Mouse (Mus musculus) neural tube, embryonic 13.5 days (tissue): ENCODE measurements around the gene Sgo1. TPM values are rescaled to one million over a fixed set of nuclear protein-coding genes. Genes with fewer than 3 reads are reported as not detected.
"Not testable (repeated sequence)": the region's sequence is repeated elsewhere in the genome, so short reads cannot be mapped to it uniquely, and the experiment has no call there.

Experiments used
- ATAC-seq: fragments of 200-750 bp; cut with Nextera tagmentation; 2 replicates; pipeline ENCODE4 v1.8.0; 2017; ENCODE audit warnings: low read depth, mild to moderate bottlenecking, moderate TSS enrichment, moderate library complexity
- H3K27ac ChIP-seq: fragments of 300-500 bp; sonication (generic); replicated peaks from 2 replicates; pipeline ENCODE4 v1.5.1; 2015; ENCODE audit warnings: moderate library complexity, mild to moderate bottlenecking, inconsistent platforms
- H3K27me3 ChIP-seq: fragments of 300-500 bp; sonication (generic); 2 replicates; pipeline ENCODE4 v1.6.1; 2015; ENCODE audit warnings: mild to moderate bottlenecking, inconsistent platforms
- H3K36me3 ChIP-seq: fragments of 300-500 bp; sonication (generic); 2 replicates; pipeline ENCODE4 v1.6.1; 2015; ENCODE audit warnings: mild to moderate bottlenecking, inconsistent platforms
- H3K4me1 ChIP-seq: fragments of 300-500 bp; sonication (generic); replicated peaks from 2 replicates; pipeline ENCODE4 v1.6.1; 2015; ENCODE audit warnings: inconsistent platforms
- H3K4me2 ChIP-seq: fragments of 300-500 bp; sonication (generic); 2 replicates; pipeline ENCODE4 v1.6.1; 2015; ENCODE audit warnings: inconsistent platforms, mild to moderate bottlenecking, moderate library complexity
- H3K4me3 ChIP-seq: fragments of 300-500 bp; sonication (generic); 2 replicates; pipeline ENCODE4 v1.5.1; 2015; ENCODE audit warnings: mild to moderate bottlenecking, inconsistent platforms
- H3K9ac ChIP-seq: fragments of 300-500 bp; sonication (generic); 2 replicates; pipeline ENCODE4 v1.6.1; 2015; ENCODE audit warnings: moderate library complexity, mild to moderate bottlenecking, inconsistent platforms
- H3K9me3 ChIP-seq: fragments of 300-500 bp; sonication (generic); 2 replicates; pipeline ENCODE4 v1.6.1; 2016; ENCODE audit warnings: inconsistent platforms
- WGBS: fragments of 180-500 bp; shearing (Covaris S2); methylation state at CpG from one replicate; pipeline ENCODE4 v1.1.7; 2015; 5-methylcytosine and 5-hydroxymethylcytosine counted together
- polyA plus RNA-seq: library from polyadenylated mRNA; unstranded; fragments of >200 nt; fragmentation: Nextera tagmentation; extraction: Ambion mirVana; gene quantifications from 2 replicates; pipeline ENCODE4 v1.2.1, GENCODE M21; 2015

Sgo1 gene
- polyA plus RNA-seq = 8.2 and 9.1 TPM in 2 replicates

DNA sequence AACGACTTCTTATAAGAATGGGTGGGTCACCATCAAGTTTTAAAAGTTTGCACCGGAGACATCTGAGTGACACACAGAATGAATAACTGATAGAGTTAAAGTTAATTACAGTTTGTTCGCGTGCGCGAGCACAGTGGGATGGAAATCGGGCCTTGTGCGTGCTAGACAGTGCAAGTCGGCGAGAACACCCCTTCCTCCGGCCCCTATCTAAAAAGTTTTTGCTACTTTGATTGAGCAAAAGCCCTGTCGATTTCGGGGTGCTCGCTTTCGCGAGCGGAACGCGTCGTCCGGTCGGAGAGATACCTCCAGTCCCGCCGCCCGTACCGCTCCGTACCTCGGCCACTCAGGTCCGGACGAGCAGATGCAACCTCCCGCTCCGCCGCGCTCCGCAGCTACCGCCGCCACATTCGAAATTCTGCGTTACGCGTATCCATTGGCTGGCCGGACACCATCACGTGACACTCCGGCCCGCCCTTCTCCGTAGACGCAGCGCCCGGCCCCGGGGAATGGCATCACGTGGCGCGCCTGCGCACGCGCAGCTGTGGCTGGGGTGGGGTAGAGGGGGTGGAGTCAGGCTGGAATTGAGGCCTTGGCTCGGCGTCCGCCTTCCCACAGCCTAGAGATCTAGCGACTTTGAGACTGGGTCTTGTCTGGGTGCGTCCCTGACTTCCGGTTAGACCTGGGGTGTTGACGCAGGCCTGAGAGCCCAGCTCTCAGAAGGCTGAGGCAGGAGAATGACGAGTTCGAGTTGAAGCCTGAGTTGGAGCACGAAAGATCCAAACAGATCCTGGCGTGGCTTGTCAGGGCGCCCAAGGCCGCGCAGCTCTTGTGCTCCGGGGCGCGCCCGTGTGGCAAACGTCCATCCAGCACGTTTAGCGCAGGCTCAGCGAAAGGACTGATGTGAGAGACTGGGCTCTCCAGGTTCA lies at the start of gene Sgo1:
Gene Sgo1 (minus strand): TSS at position 457 of the 926 bp plus-strand sequence.
- WGBS = under 1% methylated on average over 78 of the region's 78 CpGs
- Histone ChIP-seq H3K9ac (peak within 1 kb of the TSS; percentile 80), H3K4me2 (peak within 1 kb of the TSS; percentile 60), H3K27ac (peak within 1 kb of the TSS; percentile 98), H3K4me1 (peaks cover 13% of the 10 kb centered on the region), H3K27me3 (no peaks in the 10 kb centered on the region), H3K4me3 (peak within 1 kb of the TSS; percentile 44), H3K36me3 (no peaks in the 10 kb centered on the region), H3K9me3 (no peaks in the 10 kb centered on the region)
- peak; percentile 99 for ATAC-seq

DNA sequence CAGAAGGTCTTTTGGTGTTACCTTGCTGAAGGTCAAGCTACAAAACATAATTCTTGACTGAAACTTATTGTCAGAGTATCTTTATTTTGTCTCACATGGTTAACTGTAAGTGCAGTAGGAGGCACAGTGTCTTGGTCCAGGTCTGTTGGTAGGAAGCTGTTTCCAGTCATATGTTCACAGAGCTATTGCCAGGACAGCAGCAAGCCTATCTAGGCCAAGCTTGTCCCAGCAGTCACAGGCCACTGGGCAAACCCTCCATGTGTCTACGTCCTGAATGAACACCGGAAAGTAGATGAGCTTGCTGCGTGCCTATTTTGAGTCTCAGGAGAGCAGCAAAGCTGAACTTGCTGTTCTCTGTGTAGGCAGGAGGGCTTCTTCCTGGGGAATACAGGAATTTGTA lies 29.8 kb upstream of the Sgo1 start:
- H3K27ac ChIP-seq, H3K9ac ChIP-seq, H3K36me3 ChIP-seq, H3K27me3 ChIP-seq, H3K4me1 ChIP-seq, H3K4me2 ChIP-seq, H3K9me3 ChIP-seq, H3K4me3 ChIP-seq, ATAC-seq: not testable (repeated sequence)
- 87% methylated on average over 3 of the region's 3 CpGs for WGBS

GRCm38 (mm10) chr17:53718474-53718873 lies 29.3 kb upstream of the Sgo1 start:
- Histone ChIP-seq H3K9me3 (no peaks in the 10 kb centered on the region), H3K4me1 (no peaks in the 10 kb centered on the region), H3K36me3 (no peaks in the 10 kb centered on the region), H3K27me3 (no peaks in the 10 kb centered on the region), H3K4me3 (no peak overlapping the region), H3K9ac (no peak overlapping the region), H3K4me2 (no peak overlapping the region), H3K27ac (no peak overlapping the region)
- WGBS = 86% methylated on average over 1 of the region's 1 CpGs
- no peak for ATAC-seq

GRCm38 (mm10) chr17:53715161-53715560 lies 26.0 kb upstream of the Sgo1 start:
- ATAC-seq, H3K36me3 ChIP-seq, H3K4me1 ChIP-seq, H3K4me2 ChIP-seq, H3K9ac ChIP-seq, H3K27ac ChIP-seq, H3K27me3 ChIP-seq, H3K9me3 ChIP-seq, H3K4me3 ChIP-seq: not testable (repeated sequence)
- 65% methylated on average over 1 of the region's 1 CpGs for WGBS

DNA sequence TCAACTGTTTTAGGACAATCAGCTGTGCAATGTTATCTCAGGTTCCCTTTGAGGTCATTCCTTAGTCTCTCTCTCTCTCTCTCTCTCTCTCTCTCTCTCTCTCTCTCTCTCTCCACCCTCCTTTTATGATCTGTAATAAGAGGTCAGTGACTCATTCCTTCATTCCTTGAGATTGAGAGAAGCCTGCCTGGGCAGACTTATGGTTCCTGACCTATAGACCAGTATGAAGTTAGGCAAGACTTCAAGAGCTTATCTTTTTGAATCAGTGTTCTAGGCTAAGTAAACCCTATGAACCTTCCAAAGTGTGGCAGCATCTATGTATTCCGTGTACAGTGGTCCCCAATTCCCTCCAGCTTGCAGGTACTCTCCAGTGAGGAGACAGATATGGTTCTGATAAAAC lies 25.3 kb upstream of the Sgo1 start:
- no peaks in the 10 kb centered on the region for H3K27me3 ChIP-seq
- H3K4me1 ChIP-seq = no peaks in the 10 kb centered on the region
- H3K4me3 ChIP-seq = no peak overlapping the region
- no peak overlapping the region for H3K27ac ChIP-seq
- no peak overlapping the region for H3K4me2 ChIP-seq
- no peak overlapping the region for H3K9ac ChIP-seq
- no peak for ATAC-seq
- 51% methylated on average over 1 of the region's 1 CpGs for WGBS
- H3K36me3 ChIP-seq = no peaks in the 10 kb centered on the region
- no peaks in the 10 kb centered on the region for H3K9me3 ChIP-seq

- ATAC-seq = not testable (repeated sequence)
- 91% methylated on average over 8 of the region's 8 CpGs for WGBS
These were observed 8.4 kb upstream of the Sgo1 start for GRCm38 (mm10) chr17:53697521-53697920.

DNA sequence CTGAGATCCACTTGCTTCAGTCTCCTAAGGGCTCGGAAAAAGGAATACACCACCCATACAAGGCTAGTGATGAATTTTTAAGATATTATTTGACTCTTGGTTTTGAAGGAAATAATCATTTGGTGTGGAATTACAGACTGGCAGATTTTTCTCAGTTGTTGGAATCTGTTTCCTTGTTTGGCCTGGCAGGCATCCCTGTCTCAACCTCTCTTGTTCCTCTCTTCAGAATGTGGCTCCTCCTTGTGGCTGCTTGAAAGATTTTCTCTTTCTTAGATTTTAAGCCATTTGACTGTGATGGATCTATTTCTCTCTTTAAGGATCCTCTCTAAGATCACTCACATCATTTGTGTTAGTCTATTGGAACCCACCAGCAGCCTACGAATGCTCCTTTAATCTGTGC lies 4.9 kb upstream of the Sgo1 start:
- Histone ChIP-seq H3K9ac (no peak overlapping the region), H3K9me3 (no peaks in the 10 kb centered on the region; the same call in 1 of the 2 replicates), H3K4me2 (no peak overlapping the region), H3K4me1 (peaks cover 9% of the 10 kb centered on the region), H3K27me3 (no peaks in the 10 kb centered on the region), H3K36me3 (no peaks in the 10 kb centered on the region), H3K27ac (no peak overlapping the region), H3K4me3 (no peak overlapping the region)
- no peak for ATAC-seq
- 83% methylated on average over 2 of the region's 2 CpGs for WGBS

More at GRCm38 (mm10) chr17:53697521-53697920, 8.4 kb upstream of the Sgo1 start:
- not testable (repeated sequence) for H3K4me3 ChIP-seq, H3K4me1 ChIP-seq, H3K4me2 ChIP-seq, H3K9me3 ChIP-seq, H3K27ac ChIP-seq, H3K9ac ChIP-seq, H3K36me3 ChIP-seq, H3K27me3 ChIP-seq

DNA sequence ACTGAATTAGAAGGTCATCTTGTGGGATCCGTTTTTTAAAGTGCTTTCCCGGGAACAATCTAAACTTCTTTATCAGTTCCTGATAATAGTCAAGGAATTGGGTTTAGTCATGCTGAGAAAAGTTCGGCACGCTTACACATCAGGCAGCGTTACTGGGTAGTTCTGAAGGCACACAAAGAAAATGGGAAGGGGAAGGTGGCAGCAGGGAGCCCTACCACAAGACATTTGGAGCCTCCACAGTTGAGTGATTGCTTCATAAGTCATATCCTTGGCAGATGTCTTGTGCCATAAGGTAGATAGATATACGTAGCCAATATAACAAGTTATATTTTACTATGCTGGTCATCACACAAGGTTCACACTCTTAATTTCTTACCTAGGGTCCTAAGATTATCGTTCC lies 813 bp upstream of the Sgo1 start:
- Histone ChIP-seq H3K27ac (peak overlapping the region; percentile 98), H3K4me1 (peaks cover 13% of the 10 kb centered on the region), H3K36me3 (no peaks in the 10 kb centered on the region), H3K9ac (peak overlapping the region; percentile 80), H3K4me3 (peak overlapping the region; percentile 44), H3K9me3 (no peaks in the 10 kb centered on the region), H3K4me2 (peak overlapping the region; percentile 60), H3K27me3 (no peaks in the 10 kb centered on the region)
- WGBS = 10% methylated on average over 7 of the region's 7 CpGs
- ATAC-seq = peak; percentile 29

DNA sequence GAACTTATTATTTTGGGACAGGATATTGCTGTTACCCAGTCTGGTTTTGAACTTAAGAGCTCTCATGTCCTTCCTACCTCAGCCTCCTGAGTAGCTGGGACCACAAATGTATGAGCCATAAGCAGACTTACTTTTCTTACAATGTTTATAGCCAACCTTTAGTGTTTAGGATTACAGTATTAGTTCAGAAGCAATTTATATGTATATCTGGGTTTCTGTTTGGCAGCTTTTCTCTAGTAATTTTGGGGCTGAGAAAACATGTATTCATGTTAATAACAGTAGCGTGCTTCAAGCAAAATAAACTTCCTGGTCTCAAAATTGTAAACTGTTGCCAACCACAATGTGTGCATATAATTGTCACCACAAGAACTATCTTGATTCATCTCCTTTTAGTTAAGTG lies 812 bp downstream of the Sgo1 start:
- peak overlapping the region; percentile 60 for H3K4me2 ChIP-seq
- H3K36me3 ChIP-seq = no peaks in the 10 kb centered on the region
- ATAC-seq = no peak
- peaks cover 13% of the 10 kb centered on the region for H3K4me1 ChIP-seq
- H3K27ac ChIP-seq = no peak overlapping the region
- WGBS = 27% methylated on average over 1 of the region's 1 CpGs
- no peaks in the 10 kb centered on the region for H3K27me3 ChIP-seq
- no peak overlapping the region for H3K9ac ChIP-seq
- peak overlapping the region; percentile 44 for H3K4me3 ChIP-seq
- no peaks in the 10 kb centered on the region for H3K9me3 ChIP-seq

GRCm38 (mm10) chr17:53678716-53679115 lies 10.4 kb downstream of the Sgo1 start:
- 77% methylated on average over 8 of the region's 8 CpGs for WGBS
- no peak overlapping the region for H3K4me3 ChIP-seq
- peaks cover 6% of the 10 kb centered on the region for H3K36me3 ChIP-seq
- H3K27me3 ChIP-seq = no peaks in the 10 kb centered on the region
- ATAC-seq = peak; percentile 67
- no peaks in the 10 kb centered on the region for H3K4me1 ChIP-seq
- H3K4me2 ChIP-seq = no peak overlapping the region
- H3K9me3 ChIP-seq = no peaks in the 10 kb centered on the region
- H3K27ac ChIP-seq = 0 out of 2 replicates have a peak overlapping the region, but pooled peaks have one; percentile 46
- no peak overlapping the region; the same call in 1 of the 2 replicates for H3K9ac ChIP-seq

GRCm38 (mm10) chr17:53670453-53670852 lies 18.7 kb downstream of the Sgo1 start:
- Histone ChIP-seq H3K27me3 (no peaks in the 10 kb centered on the region), H3K4me2 (no peak overlapping the region), H3K9ac (no peak overlapping the region), H3K36me3 (peaks cover 53% of the 10 kb centered on the region), H3K27ac (no peak overlapping the region), H3K4me1 (no peaks in the 10 kb centered on the region), H3K9me3 (no peaks in the 10 kb centered on the region), H3K4me3 (no peak overlapping the region)
- 93% methylated on average over 8 of the region's 8 CpGs for WGBS
- ATAC-seq = no peak

- H3K27me3 ChIP-seq = no peaks in the 10 kb centered on the region
- peaks cover 65% of the 10 kb centered on the region for H3K36me3 ChIP-seq
- ATAC-seq = no peak
- no peaks in the 10 kb centered on the region for H3K9me3 ChIP-seq
- no peak overlapping the region for H3K27ac ChIP-seq
- H3K4me3 ChIP-seq = no peak overlapping the region
- H3K9ac ChIP-seq = no peak overlapping the region
- WGBS = 69% methylated on average over 2 of the region's 2 CpGs
- H3K4me1 ChIP-seq = no peaks in the 10 kb centered on the region
- no peak overlapping the region for H3K4me2 ChIP-seq
These were observed 24.3 kb downstream of the Sgo1 start for GRCm38 (mm10) chr17:53664703-53665382.
